Mouse (Mus musculus): Measurements from ENCODE around the gene Tmem91. TPM values are rescaled to one million over a fixed set of nuclear protein-coding genes. Genes with fewer than 3 reads are reported as not detected.

The Tmem91 gene
- total and polyA plus RNA-seq, 3 experiments: 0.55 to 1.3 TPM; not detected in 1

- Histone ChIP-seq H3K27ac (ENCODE audit: insufficient read depth, low read depth) (no peak overlapping the region), H3K4me2 (ENCODE audit: insufficient read depth, low read depth, poor library complexity, severe bottlenecking) (no peak overlapping the region), H3K4me1 (ENCODE audit: control insufficient read depth in 1 of 2, insufficient read depth in 2 of 2) (peaks cover 7 to 16% of the 10 kb centered on the region in 2 experiments), H3K9me3 (replicated peaks; ENCODE audit: low read length) (no peaks in the 10 kb centered on the region), H3K36me3 (replicated peaks in 1 of 2; ENCODE audit: control insufficient read depth in 1 of 2, insufficient read depth in 1 of 2, low read length in 1 of 2) (peaks cover 0 to 22% of the 10 kb centered on the region in 2 experiments), H3K4me3 (replicated peaks in 1 of 3; ENCODE audit: low read depth in 2 of 3, low read length in 2 of 3, poor library complexity in 1 of 3) (no peak overlapping the region), H3K9ac (ENCODE audit: insufficient read depth, low read depth) (no peak overlapping the region), H3K27me3 (replicated peaks) (no peaks in the 10 kb centered on the region), H3K79me2 (replicated peaks; ENCODE audit: control insufficient read depth, extremely low read depth, insufficient read depth, poor library complexity, severe bottlenecking) (no peaks in the 10 kb centered on the region)
- dilution Hi-C loops (cut with MboI; ENCODE audit: extremely low pct_ligation_motif_present, extremely low pct_unique_long_range_greater_than_20kb, low sequenced_read_pairs): no loop called here
- in situ Hi-C loops (cut with MboI; ENCODE audit: low pct_ligation_motif_present, low pct_unique_long_range_greater_than_20kb, low sequenced_read_pairs): no loop called here
- TF ChIP-seq MAZ (IDR thresholded peaks at IDR 0.05; ENCODE audit: low read depth, low read length): no peak
- no peak for TF ChIP-seq POLR2A (IDR thresholded peaks at IDR 0.05; ENCODE audit: low read depth, low read length)
- no peak for TF ChIP-seq USF1 (IDR thresholded peaks at IDR 0.05; ENCODE audit: low read depth, low read length)
- no peak for DNase-seq (ENCODE audit: extremely low read depth)
These were observed 35.2 kb downstream of the Tmem91 start for GRCm38 (mm10) chr7:25639754-25640153.

DNA sequence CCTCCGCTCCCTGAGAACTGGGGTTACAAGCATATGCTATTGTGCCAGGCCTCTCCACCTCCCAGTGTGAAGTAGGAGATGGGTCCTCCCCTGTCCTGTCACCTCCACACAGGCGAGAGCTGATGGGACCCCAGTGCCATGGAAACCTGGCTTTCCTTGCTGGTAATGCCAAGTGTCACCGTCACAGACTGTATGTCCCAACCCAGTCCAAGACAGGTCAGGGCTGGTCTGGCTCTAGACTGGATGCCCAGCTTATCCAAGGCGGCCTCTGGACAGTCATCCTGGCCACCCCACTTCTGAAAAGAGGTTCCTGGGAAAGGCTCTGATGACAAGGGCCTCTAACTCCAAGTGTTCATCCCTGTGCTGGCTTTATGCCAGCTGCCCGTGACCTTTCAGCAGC is 37.9 kb downstream of the Tmem91 start:
- Histone ChIP-seq H3K9me3 (replicated peaks; ENCODE audit: low read length) (no peaks in the 10 kb centered on the region), H3K4me3 (replicated peaks in 1 of 3; ENCODE audit: low read depth in 2 of 3, low read length in 2 of 3, poor library complexity in 1 of 3) (no peak overlapping the region), H3K36me3 (replicated peaks in 1 of 2; ENCODE audit: control insufficient read depth in 1 of 2, insufficient read depth in 1 of 2, low read length in 1 of 2) (peaks cover 0 to 28% of the 10 kb centered on the region in 2 experiments), H3K4me1 (ENCODE audit: control insufficient read depth in 1 of 2, insufficient read depth in 2 of 2) (peaks cover 13 to 32% of the 10 kb centered on the region in 2 experiments), H3K27me3 (replicated peaks) (no peaks in the 10 kb centered on the region), H3K4me2 (ENCODE audit: insufficient read depth, low read depth, poor library complexity, severe bottlenecking) (no peak overlapping the region), H3K9ac (ENCODE audit: insufficient read depth, low read depth) (no peak overlapping the region), H3K79me2 (replicated peaks; ENCODE audit: control insufficient read depth, extremely low read depth, insufficient read depth, poor library complexity, severe bottlenecking) (no peaks in the 10 kb centered on the region), H3K27ac (ENCODE audit: insufficient read depth, low read depth) (no peak overlapping the region)
- in situ Hi-C loops (cut with MboI; ENCODE audit: low pct_ligation_motif_present, low pct_unique_long_range_greater_than_20kb, low sequenced_read_pairs): no loop called here
- TF ChIP-seq RCOR1 (conservative IDR thresholded peaks at IDR 0.05; ENCODE audit: low read depth, low read length): no peak
- TF ChIP-seq SMC3 (IDR thresholded peaks at IDR 0.05; ENCODE audit: low read depth, low read length): no peak
- TF ChIP-seq MXI1 (IDR thresholded peaks at IDR 0.05; ENCODE audit: low read depth, low read length): no peak
- TF ChIP-seq POLR2A (IDR thresholded peaks at IDR 0.05; ENCODE audit: low read depth, low read length): no peak
- no peak for TF ChIP-seq POLR2AphosphoS2 (IDR thresholded peaks at IDR 0.05; ENCODE audit: low read depth, low read length)
- TF ChIP-seq ELF1 (IDR thresholded peaks at IDR 0.05; ENCODE audit: low read depth, low read length): no peak
- no peak for DNase-seq (ENCODE audit: extremely low read depth)
- dilution Hi-C loops (cut with MboI; ENCODE audit: extremely low pct_ligation_motif_present, extremely low pct_unique_long_range_greater_than_20kb, low sequenced_read_pairs): no loop called here

DNA sequence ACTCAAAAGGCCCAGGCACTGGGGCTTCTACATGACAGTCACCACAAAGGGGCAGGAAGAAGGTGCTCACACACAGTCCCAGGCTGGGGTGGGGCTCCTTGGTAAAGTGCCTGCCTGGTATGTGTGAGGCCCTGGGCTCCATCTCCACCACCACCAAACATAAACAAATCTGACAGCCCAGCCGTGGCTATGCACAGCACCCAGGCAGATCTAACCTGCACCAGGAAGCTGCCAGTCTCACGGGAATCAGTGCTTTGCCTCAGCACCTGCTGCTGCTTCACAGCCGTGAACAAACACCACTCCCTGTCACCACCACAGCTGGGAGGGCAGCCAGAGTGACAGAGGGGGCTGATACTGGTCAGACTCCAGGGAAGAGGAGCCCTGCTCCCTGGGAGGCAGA is 38.6 kb downstream of the Tmem91 start:
- Histone ChIP-seq H3K4me1 (ENCODE audit: control insufficient read depth in 1 of 2, insufficient read depth in 2 of 2) (peaks cover 13 to 35% of the 10 kb centered on the region in 2 experiments), H3K27me3 (replicated peaks) (no peaks in the 10 kb centered on the region), H3K4me2 (ENCODE audit: insufficient read depth, low read depth, poor library complexity, severe bottlenecking) (no peak overlapping the region), H3K36me3 (replicated peaks in 1 of 2; ENCODE audit: control insufficient read depth in 1 of 2, insufficient read depth in 1 of 2, low read length in 1 of 2) (peaks cover 0 to 31% of the 10 kb centered on the region in 2 experiments), H3K4me3 (replicated peaks in 1 of 3; ENCODE audit: low read depth in 2 of 3, low read length in 2 of 3, poor library complexity in 1 of 3) (no peak overlapping the region), H3K27ac (ENCODE audit: insufficient read depth, low read depth) (no peak overlapping the region), H3K9me3 (replicated peaks; ENCODE audit: low read length) (no peaks in the 10 kb centered on the region), H3K9ac (ENCODE audit: insufficient read depth, low read depth) (no peak overlapping the region), H3K79me2 (replicated peaks; ENCODE audit: control insufficient read depth, extremely low read depth, insufficient read depth, poor library complexity, severe bottlenecking) (no peaks in the 10 kb centered on the region)
- dilution Hi-C loops (cut with MboI; ENCODE audit: extremely low pct_ligation_motif_present, extremely low pct_unique_long_range_greater_than_20kb, low sequenced_read_pairs) (no loop called here), in situ Hi-C loops (cut with MboI; ENCODE audit: low pct_ligation_motif_present, low pct_unique_long_range_greater_than_20kb, low sequenced_read_pairs) (no loop called here)
- TF ChIP-seq MXI1 (IDR thresholded peaks at IDR 0.05; ENCODE audit: low read depth, low read length): 0 out of 2 replicates have a peak, but pooled peaks have one; percentile 31
- peak; percentile 46 for TF ChIP-seq ETS1 (conservative IDR thresholded peaks at IDR 0.05; ENCODE audit: low read depth, low read length)
- peak; percentile 56; the same call in 1 of the 2 replicates for TF ChIP-seq SIN3A (IDR thresholded peaks at IDR 0.05; ENCODE audit: low read length)
- peak; percentile 54 for TF ChIP-seq BHLHE40 (IDR thresholded peaks at IDR 0.05; ENCODE audit: low read depth, low read length)
- TF ChIP-seq CTCF (conservative IDR thresholded peaks at IDR 0.05 in 1 of 2, IDR thresholded peaks at IDR 0.05 in 1 of 2; ENCODE audit: low read depth in 2 of 2, low read length in 2 of 2): no peak
- TF ChIP-seq EP300 (IDR thresholded peaks at IDR 0.05; ENCODE audit: low read length): peak; percentile 36; the same call in 1 of the 2 replicates
- TF ChIP-seq NRF1 (IDR thresholded peaks at IDR 0.05; ENCODE audit: low read depth, low read length): no peak
- TF ChIP-seq MAZ (IDR thresholded peaks at IDR 0.05; ENCODE audit: low read depth, low read length): no peak
- TF ChIP-seq TCF12 (IDR thresholded peaks at IDR 0.05; ENCODE audit: low read depth, low read length): peak; percentile 35; the same call in 1 of the 2 replicates
- peak; percentile 69 for DNase-seq (ENCODE audit: extremely low read depth)
